Mouse (Mus musculus): ENCODE data around the gene Bcl11a. TPM values are rescaled to one million over a fixed set of nuclear protein-coding genes. Genes with fewer than 3 reads are reported as not detected.
A peak's percentile ranks its signal among the peaks of the same experiment; 100 is the strongest.

Gene Bcl11a
- polyA plus RNA-seq, 1 experiment from 2014 or later, result 71.7 TPM

DNA sequence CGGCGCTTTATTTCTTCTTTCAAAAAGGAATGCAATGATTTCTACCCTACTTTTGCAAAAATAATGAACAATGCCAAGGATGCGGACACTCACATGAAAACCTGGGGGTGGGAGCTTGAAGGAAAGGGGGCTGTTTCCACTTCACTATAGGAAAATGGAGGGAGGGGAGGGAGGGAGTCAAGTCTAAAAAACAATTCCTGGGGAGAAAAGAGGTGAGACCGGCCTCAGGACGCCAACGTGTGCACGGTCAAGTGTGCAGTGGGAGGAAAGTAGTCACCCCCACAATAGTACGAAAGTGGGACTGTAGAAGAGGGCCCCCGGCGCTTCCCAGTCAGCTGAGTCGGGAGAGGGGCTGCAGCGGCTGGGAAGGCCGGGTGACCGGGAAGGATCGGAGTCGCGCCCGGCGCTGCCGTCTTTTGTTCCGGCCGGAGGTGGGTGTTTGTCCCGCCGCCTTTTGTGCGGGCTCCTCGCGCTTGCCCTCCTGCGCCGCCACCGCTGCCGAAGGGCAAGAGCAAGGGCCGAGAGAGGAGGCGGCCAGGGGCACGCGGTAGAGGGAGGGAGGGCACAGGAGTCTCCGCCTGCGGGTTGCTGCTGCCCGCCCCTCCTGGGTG is 955 bp downstream of the Bcl11a start:
- DNase-seq (ENCODE audit: low spot score), result peak; percentile 75

DNA sequence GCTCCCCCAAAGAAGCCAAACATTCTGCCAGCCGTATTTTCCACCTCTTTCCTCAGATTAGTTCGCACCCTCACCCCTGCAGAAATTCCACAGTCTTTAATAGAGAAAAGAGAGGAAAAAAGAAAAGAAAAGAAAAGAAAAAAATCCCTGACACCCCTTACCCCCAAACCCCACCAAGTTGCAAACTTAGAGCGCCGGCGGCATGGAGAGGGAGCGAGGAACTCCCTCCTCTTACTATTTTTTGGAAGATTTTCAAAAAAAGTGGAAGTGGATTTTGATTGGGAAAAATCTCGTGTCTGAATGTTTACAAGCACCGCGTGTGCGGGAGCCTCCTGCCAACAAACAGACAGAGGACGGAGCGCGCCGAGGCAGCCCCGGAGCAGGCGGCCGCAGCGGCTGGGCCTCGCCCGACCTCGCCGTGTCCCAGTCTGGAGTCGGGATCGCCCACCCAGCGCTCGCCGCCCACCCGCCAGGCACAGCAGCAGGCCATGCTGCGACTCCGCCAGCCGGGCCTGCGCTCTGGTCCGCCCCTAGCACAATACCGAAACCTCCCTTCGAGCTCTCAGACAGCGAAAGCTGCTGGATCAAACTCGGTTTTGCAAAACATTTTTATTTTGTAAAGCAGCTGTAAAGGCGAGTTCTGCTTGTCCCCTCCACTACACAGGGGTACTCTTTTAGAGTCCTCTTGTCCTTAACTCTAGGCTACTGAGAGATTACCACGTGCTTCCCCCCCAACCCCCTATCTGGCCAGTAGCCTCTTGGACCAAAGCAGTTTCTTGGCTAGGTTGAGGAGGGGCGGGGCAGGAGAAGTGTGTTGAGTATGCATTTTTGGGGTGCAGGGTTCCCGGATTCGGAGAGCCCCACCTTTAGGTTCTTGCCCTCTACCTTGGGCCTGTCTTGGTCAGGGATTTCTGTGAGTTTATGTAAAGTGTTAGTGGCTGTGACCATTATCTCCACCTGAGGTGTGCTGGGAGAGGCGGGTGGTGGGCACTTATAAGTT is 1.8 kb downstream of the Bcl11a start:
- under 1% methylated on average over 43 of the region's 43 CpGs for WGBS
- H3K9me3 ChIP-seq (ENCODE audit: control insufficient read depth, low read length), result no peaks in the 10 kb centered on the region
- ATAC-seq (ENCODE audit: low FRiP score) (no peak), DNase-seq (ENCODE audit: low spot score) (peak; percentile 74)
- H3K36me3 ChIP-seq (ENCODE audit: control insufficient read depth, insufficient read depth, low read length), result no peaks in the 10 kb centered on the region
- H3K4me1 ChIP-seq (replicated peaks; ENCODE audit: control insufficient read depth, insufficient read depth, low read length), result 0 out of 2 replicates have a peak, but pooled peaks cover 5% of the 10 kb centered on the region
- peak overlapping the region; percentile 97 for H3K9ac ChIP-seq (ENCODE audit: low read depth, low read length)
- peak overlapping the region; percentile 90 for H3K4me2 ChIP-seq (replicated peaks; ENCODE audit: low read depth, low read length)
- peak overlapping the region; percentile 95 for H3K27ac ChIP-seq (ENCODE audit: low read depth, low read length)
- no peaks in the 10 kb centered on the region for H3K27me3 ChIP-seq (ENCODE audit: control insufficient read depth, insufficient read depth, low read length)
- peak overlapping the region; percentile 87 for H3K4me3 ChIP-seq (ENCODE audit: low read depth, low read length)

More for the DNA sequence above, 955 bp downstream of the Bcl11a start:
- Histone ChIP-seq H3K9ac (ENCODE audit: low read depth, low read length) (peak overlapping the region; percentile 97), H3K27me3 (ENCODE audit: control insufficient read depth, insufficient read depth, low read length) (no peaks in the 10 kb centered on the region), H3K4me2 (replicated peaks; ENCODE audit: low read depth, low read length) (peak overlapping the region; percentile 90), H3K27ac (ENCODE audit: low read depth, low read length) (peak overlapping the region; percentile 95), H3K36me3 (ENCODE audit: control insufficient read depth, insufficient read depth, low read length) (no peaks in the 10 kb centered on the region), H3K9me3 (ENCODE audit: control insufficient read depth, low read length) (no peaks in the 10 kb centered on the region), H3K4me3 (ENCODE audit: low read depth, low read length) (peak overlapping the region; percentile 87), H3K4me1 (replicated peaks; ENCODE audit: control insufficient read depth, insufficient read depth, low read length) (0 out of 2 replicates have a peak, but pooled peaks cover 5% of the 10 kb centered on the region)
- under 1% methylated on average over 38 of the region's 38 CpGs for WGBS
- ATAC-seq (ENCODE audit: low FRiP score), result no peak

DNA sequence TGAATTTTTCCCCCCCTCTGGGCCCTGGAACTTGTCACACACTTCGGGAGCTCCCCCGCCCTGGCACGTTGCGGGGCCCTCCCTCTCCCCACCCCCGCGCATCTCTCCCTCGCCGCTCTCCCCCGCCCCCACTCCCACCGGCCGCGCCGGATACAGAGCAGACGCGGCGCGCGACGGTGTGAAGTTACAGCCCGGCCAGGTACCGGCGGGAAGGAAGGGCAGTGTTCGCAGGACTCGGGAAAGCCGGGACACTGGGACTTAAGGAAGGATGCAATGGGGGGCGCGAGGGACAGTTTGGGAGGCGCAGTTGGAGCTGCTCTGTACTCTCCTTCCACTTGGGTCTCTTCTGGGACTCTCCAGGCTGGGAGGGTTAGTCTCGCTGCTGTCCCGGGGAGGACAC is 2.7 kb downstream of the Bcl11a start:
- no peaks in the 10 kb centered on the region for H3K27me3 ChIP-seq (ENCODE audit: control insufficient read depth, insufficient read depth, low read length)
- H3K4me3 ChIP-seq (ENCODE audit: low read depth, low read length), result peak overlapping the region; percentile 87
- H3K36me3 ChIP-seq (ENCODE audit: control insufficient read depth, insufficient read depth, low read length), result no peaks in the 10 kb centered on the region
- peak overlapping the region; percentile 95 for H3K27ac ChIP-seq (ENCODE audit: low read depth, low read length)
- ATAC-seq (ENCODE audit: low FRiP score), result peak; percentile 28
- 1% methylated on average over 30 of the region's 30 CpGs for WGBS
- peak overlapping the region; percentile 97 for H3K9ac ChIP-seq (ENCODE audit: low read depth, low read length)
- peak; percentile 76 for DNase-seq (ENCODE audit: low spot score)
- 0 out of 2 replicates have a peak, but pooled peaks cover 2% of the 10 kb centered on the region for H3K4me1 ChIP-seq (replicated peaks; ENCODE audit: control insufficient read depth, insufficient read depth, low read length)
- peak overlapping the region; percentile 90 for H3K4me2 ChIP-seq (replicated peaks; ENCODE audit: low read depth, low read length)
- H3K9me3 ChIP-seq (ENCODE audit: control insufficient read depth, low read length), result no peaks in the 10 kb centered on the region

DNA sequence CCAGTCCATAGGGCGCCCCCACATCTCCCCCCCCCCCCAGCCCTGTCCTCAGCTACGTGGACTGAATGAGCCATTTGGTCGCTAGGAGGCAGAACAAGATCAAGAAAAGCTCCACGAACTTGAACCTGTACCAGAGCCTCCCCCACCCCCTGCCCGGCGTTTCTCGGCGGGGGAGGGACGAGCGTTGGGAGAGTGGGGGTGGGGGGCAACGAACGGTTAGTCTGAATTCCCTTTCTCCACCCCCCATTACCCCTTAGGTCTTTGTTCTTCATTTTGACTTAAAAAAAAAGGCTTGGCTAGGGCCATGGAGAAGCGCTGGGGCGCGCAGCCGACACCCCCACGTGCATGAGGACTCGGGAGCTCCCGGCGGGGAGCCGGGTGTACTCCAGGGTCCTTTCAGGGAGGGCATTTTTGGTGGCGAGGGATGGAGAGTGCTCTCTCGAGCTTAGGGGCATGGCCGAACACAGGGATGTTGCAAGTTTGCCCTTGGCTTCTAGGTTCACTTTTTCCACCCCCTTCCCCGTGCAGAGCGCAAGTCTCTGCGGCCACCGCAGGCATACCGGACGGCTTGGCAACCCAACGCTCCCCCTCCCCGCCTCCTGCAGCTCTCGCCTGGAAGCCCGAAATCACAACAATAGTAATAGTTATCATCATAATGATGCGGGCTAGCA is 3.3 kb downstream of the Bcl11a start:
- under 1% methylated on average over 33 of the region's 35 CpGs for WGBS
- peak; percentile 82 for DNase-seq (ENCODE audit: low spot score)
- peaks cover 5% of the 10 kb centered on the region; the same call in 1 of the 2 replicates for H3K36me3 ChIP-seq (ENCODE audit: control insufficient read depth, insufficient read depth, low read length)

DNA sequence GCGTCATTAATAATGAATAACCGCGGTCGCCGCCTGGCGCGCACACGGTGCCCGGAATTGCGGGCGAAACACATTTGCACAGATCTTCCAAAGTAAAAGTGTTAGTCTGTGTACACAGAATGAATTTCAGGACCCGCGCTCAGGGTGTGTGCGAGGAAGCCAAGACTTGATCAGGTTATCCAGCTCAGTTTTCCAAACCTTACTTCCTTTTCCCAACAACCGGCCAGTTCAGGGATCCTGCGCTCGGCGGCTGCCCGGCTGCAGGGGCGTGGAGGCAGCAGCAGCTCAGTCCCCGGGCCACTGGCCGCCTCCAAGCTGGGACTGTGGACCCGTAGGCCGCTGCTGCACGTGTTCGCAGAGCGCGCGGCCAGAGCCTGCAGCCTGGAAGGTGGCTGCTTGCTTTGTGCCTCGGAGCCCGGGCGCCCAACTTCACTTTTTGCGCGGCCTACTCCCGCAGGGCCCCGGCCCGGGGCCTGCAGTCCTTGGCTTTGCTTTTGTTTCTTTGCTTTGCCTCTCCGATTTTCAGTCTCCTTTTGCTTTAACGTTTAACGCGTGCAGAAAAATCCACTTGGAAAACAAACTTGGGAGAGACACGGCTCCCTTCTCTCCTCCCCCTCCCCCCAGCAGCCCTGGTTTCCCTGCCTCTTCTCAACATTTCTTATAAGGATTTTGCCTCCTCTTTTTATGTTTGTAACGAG is 4.0 kb downstream of the Bcl11a start:
- Histone ChIP-seq H3K27ac (ENCODE audit: low read depth, low read length) (peak overlapping the region; percentile 95), H3K4me2 (replicated peaks; ENCODE audit: low read depth, low read length) (peak overlapping the region; percentile 90), H3K36me3 (ENCODE audit: control insufficient read depth, insufficient read depth, low read length) (peaks cover 5% of the 10 kb centered on the region; the same call in 1 of the 2 replicates), H3K9ac (ENCODE audit: low read depth, low read length) (peak overlapping the region; percentile 97), H3K27me3 (ENCODE audit: control insufficient read depth, insufficient read depth, low read length) (no peaks in the 10 kb centered on the region), H3K4me3 (ENCODE audit: low read depth, low read length) (peak overlapping the region; percentile 87), H3K4me1 (replicated peaks; ENCODE audit: control insufficient read depth, insufficient read depth, low read length) (peaks cover 2% of the 10 kb centered on the region; the same call in 1 of the 2 replicates), H3K9me3 (ENCODE audit: control insufficient read depth, low read length) (no peaks in the 10 kb centered on the region)
- under 1% methylated on average over 42 of the region's 43 CpGs for WGBS
- peak; percentile 77 for DNase-seq (ENCODE audit: low spot score)
- ATAC-seq (ENCODE audit: low FRiP score), result peak; percentile 17; the same call in 1 of the 2 replicates

More for the DNA sequence above, 3.3 kb downstream of the Bcl11a start:
- H3K27ac ChIP-seq (ENCODE audit: low read depth, low read length), result peak overlapping the region; percentile 95
- H3K27me3 ChIP-seq (ENCODE audit: control insufficient read depth, insufficient read depth, low read length), result no peaks in the 10 kb centered on the region
- H3K4me1 ChIP-seq (replicated peaks; ENCODE audit: control insufficient read depth, insufficient read depth, low read length), result peaks cover 2% of the 10 kb centered on the region; the same call in 1 of the 2 replicates
- H3K4me2 ChIP-seq (replicated peaks; ENCODE audit: low read depth, low read length), result peak overlapping the region; percentile 90
- H3K4me3 ChIP-seq (ENCODE audit: low read depth, low read length), result peak overlapping the region; percentile 87
- H3K9me3 ChIP-seq (ENCODE audit: control insufficient read depth, low read length), result no peaks in the 10 kb centered on the region
- peak; percentile 56 for ATAC-seq (ENCODE audit: low FRiP score)
- peak overlapping the region; percentile 97 for H3K9ac ChIP-seq (ENCODE audit: low read depth, low read length)

DNA sequence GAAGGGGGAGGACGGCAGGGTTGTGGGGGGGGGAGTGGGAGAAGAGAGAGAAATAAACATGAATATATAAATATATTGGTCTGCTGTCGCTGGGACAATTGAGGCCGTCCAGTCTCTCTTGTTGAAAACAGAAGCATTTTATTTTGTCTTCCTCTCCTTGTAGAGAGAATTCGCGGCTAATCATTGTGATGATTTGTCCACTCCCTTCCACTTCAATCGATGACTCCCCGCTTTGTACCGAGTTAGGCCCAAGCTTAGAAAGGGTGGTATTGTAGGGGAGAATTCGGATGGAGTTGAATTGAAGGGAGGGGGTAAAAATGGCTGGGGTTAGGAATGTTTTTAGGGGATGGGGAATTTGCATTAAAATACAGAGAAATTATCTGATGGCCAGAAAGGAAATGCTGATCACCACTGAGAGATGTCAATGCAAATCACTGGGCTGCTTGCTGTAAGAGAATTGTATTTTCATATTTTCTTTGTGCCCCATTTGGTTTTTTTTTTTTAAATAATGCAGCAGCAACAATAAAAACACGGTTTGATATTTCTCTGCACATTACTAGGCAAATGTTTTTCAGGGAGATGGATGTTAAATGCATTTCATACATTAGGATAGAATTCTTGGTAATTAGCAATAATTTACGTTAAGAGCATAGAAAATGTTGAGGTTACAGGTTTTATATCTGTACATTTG is 4.7 kb downstream of the Bcl11a start:
- peak; percentile 34 for DNase-seq (ENCODE audit: low spot score)
- Histone ChIP-seq H3K9me3 (ENCODE audit: control insufficient read depth, low read length) (no peaks in the 10 kb centered on the region), H3K27ac (ENCODE audit: low read depth, low read length) (peak overlapping the region; percentile 95), H3K36me3 (ENCODE audit: control insufficient read depth, insufficient read depth, low read length) (peaks cover 5% of the 10 kb centered on the region; the same call in 1 of the 2 replicates), H3K4me3 (ENCODE audit: low read depth, low read length) (peak overlapping the region; percentile 87), H3K4me2 (replicated peaks; ENCODE audit: low read depth, low read length) (peak overlapping the region; percentile 90), H3K27me3 (ENCODE audit: control insufficient read depth, insufficient read depth, low read length) (no peaks in the 10 kb centered on the region), H3K4me1 (replicated peaks; ENCODE audit: control insufficient read depth, insufficient read depth, low read length) (peaks cover 2% of the 10 kb centered on the region; the same call in 1 of the 2 replicates), H3K9ac (ENCODE audit: low read depth, low read length) (peak overlapping the region; percentile 97)
- ATAC-seq (ENCODE audit: low FRiP score), result no peak
- WGBS, result 14% methylated on average over 11 of the region's 11 CpGs

DNA sequence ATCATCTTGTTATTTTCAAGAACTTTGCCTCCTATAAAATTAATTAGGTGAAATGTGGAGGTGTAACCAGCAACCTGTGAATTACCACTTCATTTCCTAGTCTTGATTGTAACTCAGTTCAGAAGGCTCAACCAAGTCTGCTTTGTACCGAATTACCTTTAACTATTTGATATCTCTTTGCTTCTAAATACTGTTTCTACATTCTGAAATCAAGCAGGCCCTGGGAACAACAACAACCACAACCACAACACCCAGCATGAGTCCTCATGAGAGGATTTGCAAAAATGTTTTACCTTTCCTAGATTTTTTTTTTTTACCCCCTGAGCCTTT is 5.2 kb downstream of the Bcl11a start:
- DNase-seq (ENCODE audit: low spot score) (no peak), ATAC-seq (ENCODE audit: low FRiP score) (no peak)
- H3K9me3 ChIP-seq (ENCODE audit: control insufficient read depth, low read length), result no peaks in the 10 kb centered on the region
- H3K4me3 ChIP-seq (ENCODE audit: low read depth, low read length), result no peak overlapping the region
- peak overlapping the region; percentile 23; the same call in 1 of the 2 replicates for H3K9ac ChIP-seq (ENCODE audit: low read depth, low read length)
- peaks cover 2% of the 10 kb centered on the region; the same call in 1 of the 2 replicates for H3K4me1 ChIP-seq (replicated peaks; ENCODE audit: control insufficient read depth, insufficient read depth, low read length)
- 26% methylated on average over 1 of the region's 1 CpGs for WGBS
- no peaks in the 10 kb centered on the region for H3K27me3 ChIP-seq (ENCODE audit: control insufficient read depth, insufficient read depth, low read length)
- peaks cover 5% of the 10 kb centered on the region; the same call in 1 of the 2 replicates for H3K36me3 ChIP-seq (ENCODE audit: control insufficient read depth, insufficient read depth, low read length)
- H3K4me2 ChIP-seq (replicated peaks; ENCODE audit: low read depth, low read length), result peak overlapping the region; percentile 90; the same call in 1 of the 2 replicates
- peak overlapping the region; percentile 24; the same call in 1 of the 2 replicates for H3K27ac ChIP-seq (ENCODE audit: low read depth, low read length)

Data from hindbrain, embryonic 11.5 days (tissue).